Mouse (Mus musculus) kidney, adult 2 months (tissue): ENCODE data around the gene Zfp384. TPM values are rescaled to one million over a fixed set of nuclear protein-coding genes. Genes with fewer than 3 reads are reported as not detected.

Experiments used
- DNase-seq: peaks from one replicate; pipeline ENCODE4 v3.0.0; 2021
- H3K27ac ChIP-seq: fragments of 200-500 bp; 2 replicates; pipeline ENCODE4 v1.5.1; 2012; ENCODE audit warnings: low read depth, low read length, control low read depth, inconsistent platforms; ENCODE audit not compliant: insufficient read depth
- H3K27me3 ChIP-seq: fragments of 200-500 bp; replicated peaks from 2 replicates; pipeline ENCODE4 v1.6.1; 2012; ENCODE audit warnings: mild to moderate bottlenecking, moderate library complexity, low read length, inconsistent platforms; ENCODE audit not compliant: control insufficient read depth, insufficient read depth
- H3K36me3 ChIP-seq: fragments of 200-500 bp; 2 replicates; pipeline ENCODE4 v1.6.1; 2012; ENCODE audit warnings: mild to moderate bottlenecking, moderate library complexity, low read length, inconsistent platforms; ENCODE audit not compliant: control insufficient read depth, insufficient read depth
- H3K4me1 ChIP-seq: fragments of 200-500 bp; 2 replicates; pipeline ENCODE4 v1.6.1; 2011; ENCODE audit warnings: low read length; ENCODE audit not compliant: control insufficient read depth, insufficient read depth
- H3K4me3 ChIP-seq: fragments of 200-500 bp; 2 replicates; pipeline ENCODE4 v1.5.1; 2011; ENCODE audit warnings: mild to moderate bottlenecking, low read depth, low read length, control low read depth; ENCODE audit not compliant: insufficient read depth
- CTCF ChIP-seq: fragments of 200-500 bp; conservative IDR thresholded peaks from 2 replicates; pipeline ENCODE4 v1.5.1; 2011; ENCODE audit warnings: low read depth, mild to moderate bottlenecking, control low read depth, low read length, moderate library complexity, mixed read lengths; ENCODE audit not compliant: insufficient read depth, insufficient read length
- POLR2A ChIP-seq: fragments of 200-500 bp; IDR thresholded peaks from one replicate; pipeline ENCODE4 v1.6.1; 2011; ENCODE audit warnings: low read depth, low read length, control low read depth
- WGBS: fragments of 180-500 bp; shearing (Covaris S2); methylation state at CpG from one replicate; pipeline ENCODE4 v1.1.7; 2018; 5-methylcytosine and 5-hydroxymethylcytosine counted together
- polyA plus RNA-seq: library from polyadenylated mRNA; depleted of rRNA; stranded (reverse); fragments of >200 nt; gene quantifications from 2 replicates; pipeline ENCODE4 v1.2.3, GENCODE M21; 2012; rRNA removed

The Zfp384 gene
- polyA plus RNA-seq = 37.8 and 45.7 TPM in 2 replicates

DNA sequence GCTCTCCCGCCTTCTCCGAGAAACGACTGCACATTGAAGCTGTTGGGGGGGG lies at the start of gene Zfp384:
Gene Zfp384 (plus strand): TSS at position 17 of the 52 bp plus-strand sequence.
- WGBS = 0% methylated on average over 3 of the region's 3 CpGs

DNA sequence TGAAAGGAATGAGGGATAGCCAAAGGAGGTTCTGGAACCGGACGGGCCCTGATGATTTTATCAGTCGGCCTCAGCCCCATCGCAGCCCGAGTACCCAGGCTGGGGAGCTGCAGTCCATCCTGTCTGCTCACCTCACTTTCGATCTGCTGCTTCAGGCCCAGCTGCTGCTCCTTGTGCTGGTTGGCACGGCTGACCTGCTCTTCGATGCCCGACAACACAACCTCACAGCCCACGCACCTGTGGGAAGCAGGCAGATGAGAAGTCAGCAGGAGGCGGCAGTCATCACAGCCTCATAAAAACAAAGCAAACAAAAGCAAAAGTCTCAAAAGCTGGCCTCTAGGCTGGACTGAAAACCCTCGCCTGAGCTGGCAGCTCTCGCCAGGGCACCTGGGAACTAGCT lies 49.0 kb upstream of the Zfp384 start:
- WGBS = 86% methylated on average over 13 of the region's 13 CpGs
- H3K27me3 ChIP-seq = no peaks in the 10 kb centered on the region
- no peak overlapping the region for H3K4me3 ChIP-seq
- 0 out of 2 replicates have a peak, but pooled peaks cover 5% of the 10 kb centered on the region for H3K4me1 ChIP-seq
- TF ChIP-seq POLR2A = no peak
- TF ChIP-seq CTCF = no peak
- no peak overlapping the region for H3K27ac ChIP-seq
- DNase-seq = no peak
- H3K36me3 ChIP-seq = peaks cover 1% of the 10 kb centered on the region; the same call in 1 of the 2 replicates

More for the DNA sequence above, at the start of gene Zfp384:
- Histone ChIP-seq H3K27ac (peak within 1 kb of the TSS; percentile 90), H3K27me3 (no peaks in the 10 kb centered on the region), H3K4me3 (peak within 1 kb of the TSS; percentile 96), H3K36me3 (no peaks in the 10 kb centered on the region; the same call in 1 of the 2 replicates), H3K4me1 (peaks cover 7% of the 10 kb centered on the region; the same call in 1 of the 2 replicates)
- DNase-seq = no peak
- TF ChIP-seq POLR2A = no peak
- no peak for TF ChIP-seq CTCF

DNA sequence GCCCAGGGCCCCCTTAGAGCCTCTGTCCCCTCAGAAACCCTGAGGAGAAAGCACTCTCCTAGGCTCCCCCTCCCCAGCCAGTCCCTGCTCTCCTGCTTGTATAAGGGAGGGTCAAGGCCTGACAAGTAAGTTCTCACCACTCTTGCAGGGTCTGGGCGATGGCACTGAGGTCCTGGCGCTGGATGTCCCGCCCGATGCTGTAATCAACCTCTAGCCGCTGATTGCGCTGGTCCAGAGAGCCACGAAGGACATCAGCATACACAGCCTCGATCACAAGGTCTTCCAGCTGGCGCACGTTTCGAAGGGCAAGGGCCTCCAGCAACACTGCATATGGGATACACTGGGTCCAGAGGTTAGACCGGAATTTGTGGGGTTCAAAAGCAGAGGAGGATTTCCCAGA lies 47.9 kb upstream of the Zfp384 start:
- no peak for TF ChIP-seq POLR2A
- no peak for TF ChIP-seq CTCF
- H3K4me1 ChIP-seq = 0 out of 2 replicates have a peak, but pooled peaks cover 5% of the 10 kb centered on the region
- H3K4me3 ChIP-seq = no peak overlapping the region
- H3K36me3 ChIP-seq = peaks cover 1% of the 10 kb centered on the region; the same call in 1 of the 2 replicates
- no peak for DNase-seq
- no peaks in the 10 kb centered on the region for H3K27me3 ChIP-seq
- WGBS = 95% methylated on average over 12 of the region's 12 CpGs
- no peak overlapping the region for H3K27ac ChIP-seq

DNA sequence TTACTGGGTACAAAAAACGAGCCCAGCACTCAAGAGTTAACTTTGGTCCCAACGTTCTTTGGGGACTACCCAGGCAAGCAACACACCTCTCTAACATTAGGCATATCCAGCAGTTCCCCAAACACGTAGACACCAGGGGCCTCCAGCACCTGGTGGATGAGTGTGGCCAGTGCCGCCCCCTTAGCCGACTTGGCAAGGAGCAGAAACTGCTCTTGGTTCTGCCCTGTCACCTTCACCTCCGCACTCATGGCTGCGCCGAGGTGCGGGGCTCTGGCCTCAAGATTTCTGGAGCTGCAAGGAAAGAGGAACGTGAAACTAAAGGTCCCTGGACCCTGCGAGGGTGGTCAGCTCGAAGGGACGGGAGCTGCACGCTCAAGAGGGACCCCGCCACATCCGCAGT lies 44.3 kb upstream of the Zfp384 start:
- Histone ChIP-seq H3K4me1 (0 out of 2 replicates have a peak, but pooled peaks cover 5% of the 10 kb centered on the region), H3K4me3 (peak overlapping the region; percentile 100), H3K27me3 (no peaks in the 10 kb centered on the region), H3K36me3 (no peaks in the 10 kb centered on the region), H3K27ac (peak overlapping the region; percentile 95; the same call in 1 of the 2 replicates)
- DNase-seq = no peak
- TF ChIP-seq POLR2A (no peak), CTCF (no peak)
- WGBS = 12% methylated on average over 16 of the region's 16 CpGs

DNA sequence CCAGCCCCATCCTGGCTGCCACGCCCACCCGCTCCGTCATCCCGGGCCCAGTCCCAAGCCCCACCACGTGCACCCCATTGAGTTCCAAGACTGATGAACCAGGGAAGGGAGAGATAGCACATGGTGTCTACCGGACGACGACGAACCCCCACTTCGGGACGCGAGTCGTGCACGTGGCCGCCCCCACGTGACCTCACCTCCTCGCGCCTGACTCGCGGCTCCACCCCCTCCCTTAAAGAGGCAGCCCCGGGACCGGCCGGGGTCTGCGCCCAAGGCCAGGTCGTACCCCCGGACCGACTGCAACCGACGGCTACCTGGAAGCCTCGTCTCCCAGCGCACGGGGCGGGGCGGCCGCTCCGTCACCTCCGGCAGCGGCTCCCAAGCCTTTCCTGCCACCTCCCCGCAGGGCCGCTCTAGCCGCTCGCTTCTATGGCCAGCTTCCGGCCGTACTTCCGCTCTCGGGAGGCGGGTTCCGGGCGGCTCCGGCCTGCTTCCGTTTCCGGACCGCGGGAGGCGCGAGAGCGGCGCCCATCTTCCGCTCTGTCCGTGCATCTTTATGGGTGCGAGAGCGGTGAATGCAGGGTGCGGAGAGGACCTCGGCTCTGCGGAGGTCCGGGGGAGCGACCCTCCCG lies 43.7 kb upstream of the Zfp384 start, which contains the start of gene Cops7a:
Gene Cops7a (minus strand): TSS at position 451 of the 632 bp plus-strand sequence.
- peak; percentile 96 for DNase-seq
- Histone ChIP-seq H3K36me3 (no peaks in the 10 kb centered on the region), H3K4me1 (0 out of 2 replicates have a peak, but pooled peaks cover 5% of the 10 kb centered on the region), H3K4me3 (peak within 1 kb of the TSS; percentile 100), H3K27ac (peak within 1 kb of the TSS; percentile 95), H3K27me3 (no peaks in the 10 kb centered on the region)
- under 1% methylated on average over 68 of the region's 68 CpGs for WGBS
- TF ChIP-seq CTCF (no peak), POLR2A (peak; percentile 36)

DNA sequence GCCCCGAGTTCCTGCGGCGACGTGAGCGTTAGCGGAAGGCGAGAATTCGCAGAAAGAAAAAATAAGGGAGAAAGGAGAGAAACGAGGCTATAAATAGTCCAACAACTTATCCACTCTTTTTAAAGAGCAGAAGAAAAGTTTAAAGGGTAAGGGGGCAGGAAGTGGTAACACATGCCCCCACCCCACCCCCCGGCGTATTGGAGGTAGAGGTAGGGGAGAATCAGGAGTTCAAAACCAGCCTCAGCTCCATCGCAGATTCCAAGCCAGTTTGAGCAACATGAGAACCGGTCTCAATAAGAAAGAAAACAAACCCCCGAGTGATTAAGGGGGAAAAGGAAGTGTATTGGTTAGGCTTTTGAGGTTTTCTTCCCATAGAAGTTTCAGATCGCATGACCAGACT lies 43.2 kb upstream of the Zfp384 start:
- 0 out of 2 replicates have a peak, but pooled peaks cover 5% of the 10 kb centered on the region for H3K4me1 ChIP-seq
- H3K36me3 ChIP-seq = no peaks in the 10 kb centered on the region
- no peak for DNase-seq
- WGBS = 8% methylated on average over 15 of the region's 15 CpGs
- TF ChIP-seq CTCF = no peak
- no peak for TF ChIP-seq POLR2A
- H3K27me3 ChIP-seq = no peaks in the 10 kb centered on the region
- H3K27ac ChIP-seq = peak overlapping the region; percentile 95
- H3K4me3 ChIP-seq = peak overlapping the region; percentile 100

DNA sequence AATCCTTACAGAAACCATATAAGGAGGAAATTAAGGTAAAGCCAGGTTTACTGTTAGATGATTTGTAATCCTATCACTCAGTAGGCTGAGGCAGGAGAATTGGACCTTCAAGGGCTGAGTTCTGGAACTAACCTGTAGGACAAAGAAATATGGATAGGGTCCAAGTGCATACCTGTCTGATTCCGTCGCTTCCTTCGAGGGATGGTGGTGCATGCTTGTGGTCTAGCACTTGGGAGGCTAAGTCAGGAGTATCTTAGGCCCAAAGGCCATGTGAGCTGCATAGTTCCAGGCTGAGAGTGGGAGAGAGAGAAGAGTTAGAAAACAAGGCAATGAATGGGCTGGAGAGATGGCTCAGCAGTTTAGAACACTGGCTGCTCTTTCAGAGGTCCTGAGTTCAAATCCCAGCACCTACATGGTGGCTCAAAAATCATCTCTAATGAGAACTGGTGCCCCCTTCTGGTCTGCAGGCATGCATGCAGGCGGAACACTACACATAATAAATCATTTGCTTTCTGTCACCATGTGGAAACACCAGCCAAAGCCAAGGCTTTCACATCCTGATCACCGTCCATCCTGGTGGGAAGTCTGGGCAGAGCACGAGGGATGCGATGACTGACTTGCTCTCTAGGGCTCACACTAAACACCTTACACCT lies 42.4 kb upstream of the Zfp384 start:
- H3K4me3 ChIP-seq = no peak overlapping the region

More for the DNA sequence above, 42.4 kb upstream of the Zfp384 start:
- no peak for TF ChIP-seq POLR2A
- TF ChIP-seq CTCF = peak; percentile 40; the same call in 1 of the 2 replicates
- 84% methylated on average over 7 of the region's 7 CpGs for WGBS
- H3K36me3 ChIP-seq = no peaks in the 10 kb centered on the region
- peak; percentile 27 for DNase-seq
- H3K4me1 ChIP-seq = 0 out of 2 replicates have a peak, but pooled peaks cover 5% of the 10 kb centered on the region
- no peaks in the 10 kb centered on the region for H3K27me3 ChIP-seq
- no peak overlapping the region for H3K27ac ChIP-seq
